Mouse (Mus musculus) liver, embryonic 13.5 days (tissue): ENCODE measurements at regions not wholly inside any gene's neighbourhood (a gene's known extent, or its start where the extent isn't known, plus 50 kb on each side); places are given as distances from the start of the nearest gene placed in this dataset.

Source experiments
- ATAC-seq: fragments of 200-750 bp; cut with Nextera tagmentation; 2 replicates; pipeline ENCODE4 v1.8.0; 2017; ENCODE audit warnings: low read depth, mild to moderate bottlenecking, moderate number of reproducible peaks, moderate library complexity
- DNase-seq: peaks from one replicate; pipeline ENCODE4 v3.0.0; 2022
- H3K27ac ChIP-seq: fragments of 300-500 bp; sonication (generic); 2 replicates; pipeline ENCODE4 v1.5.1; 2015; ENCODE audit warnings: moderate library complexity, mild to moderate bottlenecking, inconsistent platforms
- H3K27me3 ChIP-seq: fragments of 300-500 bp; sonication (generic); 2 replicates; pipeline ENCODE4 v1.6.1; 2015; ENCODE audit warnings: mild to moderate bottlenecking, inconsistent platforms
- H3K36me3 ChIP-seq: fragments of 300-500 bp; sonication (generic); 2 replicates; pipeline ENCODE4 v1.6.1; 2015; ENCODE audit warnings: mild to moderate bottlenecking, inconsistent platforms
- H3K4me1 ChIP-seq: fragments of 300-500 bp; sonication (generic); replicated peaks from 2 replicates; pipeline ENCODE4 v1.6.1; 2015; ENCODE audit warnings: inconsistent platforms
- H3K4me2 ChIP-seq: fragments of 300-500 bp; sonication (generic); 2 replicates; pipeline ENCODE4 v1.6.1; 2015; ENCODE audit warnings: inconsistent platforms, mild to moderate bottlenecking, moderate library complexity
- H3K4me3 ChIP-seq: fragments of 300-500 bp; sonication (generic); replicated peaks from 2 replicates; pipeline ENCODE4 v1.5.1; 2015; ENCODE audit warnings: mild to moderate bottlenecking, inconsistent platforms
- H3K9ac ChIP-seq: fragments of 300-500 bp; sonication (generic); 2 replicates; pipeline ENCODE4 v1.6.1; 2015; ENCODE audit warnings: mild to moderate bottlenecking, inconsistent platforms
- H3K9me3 ChIP-seq: fragments of 300-500 bp; sonication (generic); replicated peaks from 2 replicates; pipeline ENCODE4 v1.6.1; 2016; ENCODE audit warnings: inconsistent platforms
- WGBS: fragments of 180-500 bp; shearing (Covaris S2); methylation state at CpG from one replicate; pipeline ENCODE4 v1.1.7; 2015; ENCODE audit not compliant: insufficient replicate concordance; 5-methylcytosine and 5-hydroxymethylcytosine counted together

DNA sequence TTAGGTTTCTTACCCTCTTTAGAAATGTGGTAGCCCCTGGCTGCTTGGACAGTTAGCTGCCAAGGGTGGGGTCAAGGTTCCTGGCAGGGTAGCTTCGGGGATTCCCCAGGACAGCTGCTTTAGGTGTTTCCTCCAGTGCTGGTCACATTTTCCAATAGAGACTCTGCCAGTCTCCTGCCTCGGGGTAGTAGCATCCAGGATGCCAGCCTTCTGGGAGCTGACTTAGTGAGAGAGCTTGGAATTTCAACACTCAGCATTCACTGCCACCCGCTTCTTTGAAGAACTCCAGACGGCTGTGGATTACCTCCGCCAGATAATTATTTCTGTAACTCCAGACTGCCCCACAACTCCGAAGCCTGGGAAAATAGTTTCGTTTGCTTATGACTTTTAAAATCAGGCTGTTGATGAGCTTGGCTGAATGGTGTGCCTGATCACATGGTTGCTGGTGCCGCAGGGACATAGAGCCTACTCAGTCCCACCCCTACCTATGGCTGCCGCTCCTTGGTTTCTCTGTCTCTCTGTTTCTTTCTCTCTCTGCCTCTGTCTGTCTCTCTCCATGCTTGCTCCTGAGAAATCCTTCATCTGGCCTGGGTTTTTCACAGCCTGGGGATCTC is 724.2 kb upstream of the Car8 start:
- WGBS, result 66% methylated on average over 9 of the region's 9 CpGs

DNA sequence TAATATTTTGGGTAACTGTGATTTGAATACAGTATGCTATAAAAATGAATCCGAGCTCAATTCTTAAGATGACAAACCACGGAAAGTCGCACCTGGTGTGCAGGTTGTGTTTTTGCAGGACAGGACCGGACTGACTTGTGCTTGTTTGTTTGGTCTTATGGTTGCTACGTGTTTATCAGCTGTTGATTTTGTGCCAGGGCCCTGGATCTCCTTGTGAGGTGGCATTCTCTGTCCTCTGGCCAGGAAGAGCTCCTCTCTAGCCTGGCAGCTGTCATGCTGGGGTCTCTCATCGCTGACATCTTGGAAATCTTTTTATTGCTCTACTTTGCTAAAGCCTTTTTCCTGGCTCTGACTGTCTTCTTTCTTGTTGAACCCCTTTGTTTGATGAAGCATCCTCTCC is 723.0 kb upstream of the Car8 start:
- Histone ChIP-seq H3K9ac (no peak overlapping the region), H3K4me3 (no peak overlapping the region), H3K36me3 (no peaks in the 10 kb centered on the region), H3K4me2 (no peak overlapping the region), H3K27me3 (no peaks in the 10 kb centered on the region), H3K4me1 (no peaks in the 10 kb centered on the region), H3K27ac (no peak overlapping the region), H3K9me3 (no peaks in the 10 kb centered on the region)
- DNase-seq, result no peak
- 75% methylated on average over 6 of the region's 6 CpGs for WGBS
- no peak for ATAC-seq

More for the DNA sequence above, 724.2 kb upstream of the Car8 start:
- no peaks in the 10 kb centered on the region for H3K4me1 ChIP-seq
- H3K27me3 ChIP-seq, result no peaks in the 10 kb centered on the region
- DNase-seq (no peak), ATAC-seq (no peak)
- H3K9ac ChIP-seq, result no peak overlapping the region
- no peak overlapping the region for H3K4me2 ChIP-seq
- H3K36me3 ChIP-seq, result no peaks in the 10 kb centered on the region
- no peak overlapping the region for H3K4me3 ChIP-seq
- no peak overlapping the region for H3K27ac ChIP-seq
- H3K9me3 ChIP-seq, result no peaks in the 10 kb centered on the region

DNA sequence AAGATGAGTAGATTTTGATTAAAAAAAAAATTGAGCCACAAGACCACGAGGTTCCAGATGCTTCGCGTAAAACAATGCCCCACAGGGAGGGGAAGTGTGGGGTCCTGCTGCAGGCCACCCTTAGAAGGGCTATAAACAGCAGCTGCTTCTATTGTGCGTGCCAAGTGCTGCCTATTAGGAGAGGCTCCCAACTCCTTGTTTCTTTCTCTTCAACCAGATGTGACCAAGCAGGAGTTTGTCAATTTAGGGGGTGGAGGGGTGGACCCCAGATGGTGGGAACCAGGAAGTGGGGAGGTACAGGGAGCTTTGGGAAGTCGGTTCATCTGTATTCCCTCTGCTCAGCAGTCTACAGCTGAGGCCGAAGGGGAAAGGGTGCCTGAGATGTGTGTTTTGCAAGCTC is 718.9 kb upstream of the Car8 start:
- Histone ChIP-seq H3K27ac (no peak overlapping the region), H3K27me3 (no peaks in the 10 kb centered on the region), H3K4me3 (no peak overlapping the region), H3K4me2 (no peak overlapping the region), H3K36me3 (no peaks in the 10 kb centered on the region), H3K9ac (no peak overlapping the region), H3K4me1 (0 out of 2 replicates have a peak, but pooled peaks cover 3% of the 10 kb centered on the region), H3K9me3 (no peaks in the 10 kb centered on the region)
- DNase-seq, result no peak
- ATAC-seq, result no peak
- WGBS, result 38% methylated on average over 6 of the region's 6 CpGs

DNA sequence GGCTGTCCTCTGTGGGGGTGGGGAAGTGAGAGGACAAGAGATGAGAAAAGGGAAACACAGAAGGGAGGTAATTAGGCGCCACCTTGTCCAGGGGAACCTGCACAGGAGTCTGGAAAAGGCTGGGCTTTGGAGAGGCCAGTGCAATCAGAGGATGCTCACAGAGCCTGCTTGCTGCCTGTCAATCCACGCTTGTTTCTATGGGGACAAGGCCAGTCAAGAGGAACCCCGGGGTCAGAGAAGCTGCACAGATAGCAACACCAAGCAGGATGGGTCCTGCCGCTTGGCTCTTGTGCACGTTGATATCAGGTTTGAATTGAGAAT is 718.1 kb upstream of the Car8 start:
- no peak overlapping the region for H3K4me2 ChIP-seq
- no peak overlapping the region for H3K27ac ChIP-seq
- ATAC-seq (no peak), DNase-seq (no peak)
- H3K9me3 ChIP-seq, result no peaks in the 10 kb centered on the region
- no peak overlapping the region for H3K9ac ChIP-seq
- no peak overlapping the region for H3K4me3 ChIP-seq
- WGBS, result 53% methylated on average over 5 of the region's 5 CpGs
- no peaks in the 10 kb centered on the region for H3K27me3 ChIP-seq
- H3K36me3 ChIP-seq, result no peaks in the 10 kb centered on the region
- H3K4me1 ChIP-seq, result 0 out of 2 replicates have a peak, but pooled peaks cover 3% of the 10 kb centered on the region

DNA sequence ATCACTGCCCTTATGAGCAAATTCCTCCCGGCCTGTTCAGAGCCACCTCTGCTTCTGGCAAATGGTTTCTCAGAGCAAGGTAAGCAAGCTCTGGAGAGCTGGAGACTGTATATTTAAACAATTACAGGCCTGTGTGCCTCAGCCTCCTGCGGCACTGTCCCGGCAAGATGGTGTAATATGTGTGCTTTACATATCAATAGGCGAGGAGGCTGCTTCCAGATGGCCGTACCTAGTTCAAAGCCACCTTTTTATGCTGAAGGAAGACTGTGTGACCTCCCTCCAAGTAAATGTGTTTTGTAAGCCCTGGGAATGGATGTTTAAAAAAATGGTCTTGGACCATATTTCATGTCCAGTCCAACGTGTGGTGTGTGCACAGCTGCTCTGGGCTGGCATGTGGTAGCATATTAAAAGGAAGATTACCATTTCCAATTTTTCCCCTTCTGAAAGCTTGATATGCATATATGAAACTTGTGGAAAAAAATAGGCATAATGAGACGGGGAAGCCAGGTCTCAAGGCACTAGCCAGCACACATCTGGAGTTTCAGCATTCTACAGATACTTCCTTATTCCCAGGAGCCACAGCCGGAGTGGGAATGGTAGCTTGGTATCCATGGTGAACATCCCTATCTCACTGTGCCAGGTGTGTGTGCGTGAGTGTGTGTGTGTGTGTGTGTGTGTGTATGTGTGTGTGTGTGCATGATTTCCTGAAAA is 717.6 kb upstream of the Car8 start:
- Histone ChIP-seq H3K27me3 (no peaks in the 10 kb centered on the region), H3K36me3 (no peaks in the 10 kb centered on the region), H3K27ac (no peak overlapping the region), H3K9ac (no peak overlapping the region), H3K9me3 (no peaks in the 10 kb centered on the region), H3K4me2 (no peak overlapping the region), H3K4me3 (no peak overlapping the region), H3K4me1 (0 out of 2 replicates have a peak, but pooled peaks cover 3% of the 10 kb centered on the region)
- WGBS, result 69% methylated on average over 9 of the region's 9 CpGs
- DNase-seq (no peak), ATAC-seq (no peak)

DNA sequence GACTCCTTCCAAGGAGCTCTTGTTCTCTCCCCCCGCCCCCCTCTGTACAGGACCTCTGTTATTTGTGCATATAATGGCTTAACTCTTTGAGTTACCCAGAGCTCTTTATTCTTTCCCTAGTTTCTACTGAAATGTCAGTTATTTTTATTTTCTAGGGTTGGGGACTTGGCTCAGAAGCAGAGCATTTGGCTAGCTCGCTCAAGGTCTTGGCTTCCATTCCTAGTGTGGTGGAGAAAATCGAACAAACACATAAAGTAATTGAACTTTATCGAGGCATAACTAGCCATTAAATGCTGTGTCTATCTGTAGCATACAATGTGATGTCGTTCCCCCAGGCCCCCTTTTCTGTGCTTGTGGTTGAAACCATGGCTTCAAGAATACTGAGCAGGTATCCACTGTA is 716.5 kb upstream of the Car8 start:
- H3K4me3 ChIP-seq, result no peak overlapping the region
- ATAC-seq (no peak), DNase-seq (no peak)
- WGBS, result 75% methylated on average over 5 of the region's 5 CpGs
- no peaks in the 10 kb centered on the region for H3K27me3 ChIP-seq
- H3K9ac ChIP-seq, result no peak overlapping the region
- no peak overlapping the region for H3K4me2 ChIP-seq
- no peaks in the 10 kb centered on the region for H3K9me3 ChIP-seq
- H3K36me3 ChIP-seq, result no peaks in the 10 kb centered on the region
- H3K27ac ChIP-seq, result no peak overlapping the region
- 0 out of 2 replicates have a peak, but pooled peaks cover 3% of the 10 kb centered on the region for H3K4me1 ChIP-seq

DNA sequence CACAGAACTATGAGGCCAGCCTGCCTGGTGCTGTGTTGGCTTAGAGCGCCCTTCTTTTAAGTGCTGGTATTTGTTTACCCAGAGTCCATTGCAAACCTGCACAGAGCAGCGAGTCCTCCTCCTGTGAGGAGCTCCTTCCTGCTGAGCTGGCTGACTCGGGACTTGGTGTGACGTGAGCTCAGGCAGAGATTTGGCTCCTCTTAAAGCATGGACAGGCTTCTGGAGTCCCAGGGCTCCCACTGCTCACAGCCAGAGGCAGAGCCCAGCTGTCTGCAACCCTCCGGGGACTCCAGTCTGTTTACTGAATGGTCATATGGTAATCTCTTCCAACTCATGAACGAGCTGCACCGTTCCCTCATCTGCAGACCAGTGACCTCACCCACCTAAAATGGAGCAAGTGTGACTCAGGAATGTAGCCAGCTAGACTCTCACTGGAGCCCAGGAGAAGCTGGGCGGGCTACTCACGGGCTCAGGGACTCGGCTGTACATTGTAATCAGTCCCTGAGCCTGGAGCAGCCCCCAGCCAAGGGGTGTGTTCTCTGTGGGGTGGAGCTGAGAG is 715.6 kb upstream of the Car8 start:
- ATAC-seq, result peak; percentile 69
- Histone ChIP-seq H3K27ac (no peak overlapping the region), H3K27me3 (no peaks in the 10 kb centered on the region), H3K4me2 (peak overlapping the region; percentile 17; the same call in 1 of the 2 replicates), H3K36me3 (no peaks in the 10 kb centered on the region), H3K4me3 (no peak overlapping the region), H3K9me3 (no peaks in the 10 kb centered on the region), H3K9ac (no peak overlapping the region), H3K4me1 (0 out of 2 replicates have a peak, but pooled peaks cover 3% of the 10 kb centered on the region)
- WGBS, result 22% methylated on average over 10 of the region's 10 CpGs
- no peak for DNase-seq

DNA sequence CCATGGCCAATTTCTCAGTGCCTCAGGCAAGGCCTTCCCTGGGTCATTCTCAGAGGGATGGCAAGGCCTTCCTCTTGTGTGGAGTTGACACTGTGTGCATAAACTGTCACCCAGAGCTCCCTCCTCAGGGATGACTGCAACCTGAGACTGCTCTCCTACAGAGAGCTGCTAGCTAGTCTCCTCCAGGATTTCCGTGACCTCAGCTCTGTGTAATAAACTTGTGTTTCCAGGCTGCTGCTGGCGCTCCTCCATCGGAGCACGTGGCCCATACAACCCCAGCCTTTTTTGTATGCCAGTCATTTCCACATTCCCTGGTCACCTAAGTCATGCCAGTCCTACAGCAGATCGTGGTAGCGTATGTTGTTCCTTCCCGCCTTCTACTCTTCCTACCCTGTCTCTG is 714.3 kb upstream of the Car8 start:
- H3K27me3 ChIP-seq, result no peaks in the 10 kb centered on the region
- no peak for DNase-seq
- no peak overlapping the region for H3K4me2 ChIP-seq
- ATAC-seq, result no peak
- 0 out of 2 replicates have a peak, but pooled peaks cover 3% of the 10 kb centered on the region for H3K4me1 ChIP-seq
- H3K4me3 ChIP-seq, result no peak overlapping the region
- WGBS, result 77% methylated on average over 7 of the region's 7 CpGs
- H3K27ac ChIP-seq, result no peak overlapping the region
- no peaks in the 10 kb centered on the region for H3K36me3 ChIP-seq
- H3K9me3 ChIP-seq, result no peaks in the 10 kb centered on the region
- H3K9ac ChIP-seq, result no peak overlapping the region

DNA sequence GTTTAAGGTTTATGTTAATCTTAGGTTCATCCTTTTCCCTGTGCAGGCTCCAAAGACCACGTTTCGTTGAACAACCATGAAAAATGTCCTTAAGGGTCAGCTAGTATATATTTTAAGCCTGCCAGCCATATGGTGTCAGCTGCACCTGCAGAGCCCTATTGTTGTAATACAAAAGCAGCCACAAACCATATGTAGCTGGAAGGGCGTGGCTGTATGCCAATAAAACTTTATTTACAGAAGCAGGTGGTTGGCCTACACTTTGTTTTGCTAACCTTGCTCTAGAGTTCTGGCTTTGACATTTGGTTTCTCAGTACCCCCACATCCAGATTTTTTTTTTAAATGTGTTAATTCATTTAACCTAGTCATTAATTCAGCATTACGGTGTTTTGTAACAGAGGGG is 711.1 kb upstream of the Car8 start:
- H3K4me1 ChIP-seq, result no peaks in the 10 kb centered on the region
- DNase-seq (no peak), ATAC-seq (no peak)

DNA sequence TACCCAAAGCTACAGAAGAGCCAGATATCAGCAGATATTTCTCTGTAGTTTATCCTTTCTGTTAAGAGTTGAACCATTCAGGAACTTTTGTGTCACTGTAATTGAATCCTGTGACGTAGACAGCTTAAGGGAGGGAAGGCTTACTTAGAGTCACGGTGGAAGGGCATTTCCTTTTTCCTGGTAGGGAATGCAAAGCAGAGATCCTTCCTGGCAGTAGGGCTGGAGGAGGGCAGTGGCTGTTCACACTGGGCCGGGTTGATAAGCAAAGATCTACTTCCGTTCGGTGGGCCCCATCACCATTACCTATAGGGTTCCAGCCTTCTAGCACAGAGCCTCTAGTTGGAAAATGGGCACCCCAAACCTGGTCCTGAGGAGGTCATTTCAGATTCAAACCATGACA is 710.7 kb upstream of the Car8 start:
- Histone ChIP-seq H3K4me2 (no peak overlapping the region), H3K4me1 (no peaks in the 10 kb centered on the region), H3K36me3 (no peaks in the 10 kb centered on the region), H3K9ac (no peak overlapping the region), H3K27ac (no peak overlapping the region), H3K9me3 (no peaks in the 10 kb centered on the region), H3K27me3 (no peaks in the 10 kb centered on the region), H3K4me3 (no peak overlapping the region)
- WGBS, result 31% methylated on average over 5 of the region's 5 CpGs
- ATAC-seq, result no peak
- no peak for DNase-seq

More for the DNA sequence above, 711.1 kb upstream of the Car8 start:
- Histone ChIP-seq H3K4me2 (no peak overlapping the region), H3K27me3 (no peaks in the 10 kb centered on the region), H3K36me3 (no peaks in the 10 kb centered on the region), H3K9ac (no peak overlapping the region), H3K4me3 (no peak overlapping the region), H3K27ac (no peak overlapping the region), H3K9me3 (no peaks in the 10 kb centered on the region)
- 69% methylated on average over 4 of the region's 4 CpGs for WGBS

DNA sequence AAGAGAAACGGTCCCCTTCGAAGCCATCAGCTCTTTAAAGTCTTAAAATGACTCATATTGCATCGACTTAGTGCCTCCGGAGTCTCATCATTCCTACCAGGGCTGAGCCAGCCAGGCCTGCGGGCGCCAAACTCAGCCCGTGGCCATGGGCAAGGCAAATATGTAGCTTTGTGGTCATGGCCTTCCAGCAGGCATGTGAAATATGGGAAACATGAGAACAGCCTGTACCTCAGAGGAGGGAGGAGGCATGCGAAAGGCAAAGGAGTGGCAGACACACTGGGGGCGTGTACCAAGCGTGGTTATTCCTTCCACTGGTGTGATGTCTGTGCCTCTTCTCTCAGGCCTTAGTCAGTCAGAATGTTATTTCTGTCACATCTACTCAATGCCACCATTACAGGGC is 706.3 kb upstream of the Car8 start:
- H3K9me3 ChIP-seq, result no peaks in the 10 kb centered on the region
- WGBS, result 72% methylated on average over 10 of the region's 10 CpGs
- ATAC-seq (no peak), DNase-seq (no peak)
- no peaks in the 10 kb centered on the region for H3K4me1 ChIP-seq
- H3K36me3 ChIP-seq, result no peaks in the 10 kb centered on the region
- no peak overlapping the region for H3K27ac ChIP-seq
- no peak overlapping the region for H3K4me3 ChIP-seq
- no peak overlapping the region for H3K9ac ChIP-seq
- H3K4me2 ChIP-seq, result no peak overlapping the region
- H3K27me3 ChIP-seq, result no peaks in the 10 kb centered on the region

DNA sequence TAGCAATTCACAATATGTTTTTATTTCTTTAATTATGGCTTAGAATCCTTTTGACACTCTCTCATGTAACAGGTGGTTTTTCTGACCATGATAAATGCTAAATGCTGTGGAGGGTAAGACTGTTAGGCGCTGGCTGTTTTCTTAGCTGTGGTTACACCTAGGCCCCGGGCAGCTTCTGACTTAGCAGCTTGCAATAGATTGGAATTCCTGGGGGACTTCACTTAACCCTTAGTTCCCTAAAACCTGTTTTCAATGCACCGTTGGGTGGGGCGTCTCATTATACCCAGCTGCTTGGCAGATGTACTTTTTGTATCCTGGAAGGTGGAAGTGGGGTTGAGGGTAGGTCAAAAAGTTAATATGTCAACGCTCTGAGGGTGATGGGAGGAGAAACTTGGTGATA is 704.2 kb upstream of the Car8 start:
- H3K9me3 ChIP-seq, result no peaks in the 10 kb centered on the region
- no peaks in the 10 kb centered on the region for H3K27me3 ChIP-seq
- H3K4me1 ChIP-seq, result no peaks in the 10 kb centered on the region
- no peak for ATAC-seq
- H3K4me3 ChIP-seq, result no peak overlapping the region
- no peak overlapping the region for H3K27ac ChIP-seq
- DNase-seq, result no peak
- H3K9ac ChIP-seq, result no peak overlapping the region
- no peak overlapping the region for H3K4me2 ChIP-seq
- 48% methylated on average over 5 of the region's 5 CpGs for WGBS
- no peaks in the 10 kb centered on the region for H3K36me3 ChIP-seq
